In genomic region chr5:114323791-114324507, GRCm38 (mm10) we compare ENCODE assay signal across 8 mouse cellular contexts. TPM values are rescaled to one million over a fixed set of nuclear protein-coding genes. Genes with fewer than 3 reads are reported as not detected.
A peak's percentile ranks its signal among the peaks of the same experiment; 100 is the strongest.
DNase-seq lines count a peak whose midpoint lies in the region; ATAC-seq and TF ChIP-seq lines count a peak whose summit lies in the region.

No protein-coding gene starts in this region.

- H3K9ac ChIP-seq in forebrain, embryonic 16.5 days (replicated peaks; ENCODE audit: low read depth, low read length): 0 out of 2 replicates have a peak overlapping the region, but pooled peaks have one; percentile 19
- no peak overlapping the region for H3K9ac ChIP-seq in intestine, embryonic 15.5 days
- H3K9ac ChIP-seq in lung, embryonic 14.5 days: peak overlapping the region; percentile 29; the same call in 1 of the 2 replicates
- H3K9ac ChIP-seq in neural tube, embryonic 13.5 days: no peak overlapping the region

- H3K4me2 ChIP-seq in forebrain, embryonic 16.5 days (ENCODE audit: low read length): no peak overlapping the region
- H3K4me2 ChIP-seq in intestine, embryonic 15.5 days (replicated peaks): peak overlapping the region; percentile 41; the same call in 1 of the 2 replicates
- H3K4me2 ChIP-seq in lung, embryonic 14.5 days: peak overlapping the region; percentile 43
- H3K4me2 ChIP-seq in neural tube, embryonic 13.5 days: peak overlapping the region; percentile 33

- no peak overlapping the region for H3K27ac ChIP-seq in left cerebral cortex, adult 2 months
- H3K27ac ChIP-seq in forebrain, embryonic 16.5 days (ENCODE audit: low read length): no peak overlapping the region
- no peak overlapping the region for H3K27ac ChIP-seq in intestine, embryonic 15.5 days
- H3K27ac ChIP-seq in lung, embryonic 14.5 days (ENCODE audit: low read depth): no peak overlapping the region
- no peak overlapping the region for H3K27ac ChIP-seq in neural tube, embryonic 13.5 days (replicated peaks)

- TF ChIP-seq CTCF in left cerebral cortex, adult 2 months (IDR thresholded peaks at IDR 0.05): peak; percentile 50
- peak; percentile 74 for TF ChIP-seq CTCF in lung, embryonic 14.5 days (IDR thresholded peaks at IDR 0.05; ENCODE audit: low read depth)

- DNase-seq in left cerebral cortex, adult 2 months (ENCODE audit: extremely low spot score in 1 of 2, low spot score in 2 of 2): peak in 1 of 2 experiments; percentile 35
- DNase-seq in left cerebral cortex, postnatal 36 days (ENCODE audit: low spot score in 2 of 2): no peak
- DNase-seq in adipocyte (ENCODE audit: low spot score): peak; percentile 44
- DNase-seq in lung, embryonic 14.5 days: peak; percentile 86

- 0 out of 2 replicates have a peak, but pooled peaks cover 3% of the 10 kb centered on the region for H3K4me1 ChIP-seq in forebrain, embryonic 16.5 days (replicated peaks; ENCODE audit: control insufficient read depth, insufficient read depth, low read length)
- peaks cover 6% of the 10 kb centered on the region for H3K4me1 ChIP-seq in intestine, embryonic 15.5 days (replicated peaks)
- H3K4me1 ChIP-seq in lung, embryonic 14.5 days (ENCODE audit: insufficient read depth): no peaks in the 10 kb centered on the region
- H3K4me1 ChIP-seq in neural tube, embryonic 13.5 days (replicated peaks): peaks cover 13% of the 10 kb centered on the region

- no peak overlapping the region for H3K4me3 ChIP-seq in left cerebral cortex, adult 2 months
- H3K4me3 ChIP-seq in forebrain, embryonic 16.5 days (replicated peaks; ENCODE audit: low read length): no peak overlapping the region
- no peak overlapping the region for H3K4me3 ChIP-seq in intestine, embryonic 15.5 days (replicated peaks)
- H3K4me3 ChIP-seq in lung, embryonic 14.5 days (ENCODE audit: low read depth, low read length): no peak overlapping the region
- H3K4me3 ChIP-seq in neural tube, embryonic 13.5 days: no peak overlapping the region

- no peak for ATAC-seq in forebrain, embryonic 16.5 days
- ATAC-seq in intestine, embryonic 15.5 days: peak; percentile 47; the same call in 1 of the 2 replicates
- peak; percentile 44; the same call in 1 of the 2 replicates for ATAC-seq in lung, embryonic 14.5 days (ENCODE audit: insufficient read depth)
- ATAC-seq in neural tube, embryonic 13.5 days (ENCODE audit: low read depth): no peak
- no peak for ATAC-seq in erythroid progenitor cell, adult 5-6 weeks (replicated peaks; ENCODE audit: low FRiP score, poor library complexity, severe bottlenecking)

- H3K36me3 ChIP-seq in forebrain, embryonic 16.5 days (ENCODE audit: control insufficient read depth, insufficient read depth): no peaks in the 10 kb centered on the region
- H3K36me3 ChIP-seq in intestine, embryonic 15.5 days: no peaks in the 10 kb centered on the region
- H3K36me3 ChIP-seq in lung, embryonic 14.5 days (ENCODE audit: insufficient read depth): no peaks in the 10 kb centered on the region
- H3K36me3 ChIP-seq in neural tube, embryonic 13.5 days: no peaks in the 10 kb centered on the region

- no peaks in the 10 kb centered on the region; the same call in 1 of the 2 replicates for H3K27me3 ChIP-seq in forebrain, embryonic 16.5 days (replicated peaks; ENCODE audit: control insufficient read depth, insufficient read depth, low read length)
- H3K27me3 ChIP-seq in intestine, embryonic 15.5 days (replicated peaks): no peaks in the 10 kb centered on the region
- no peaks in the 10 kb centered on the region for H3K27me3 ChIP-seq in lung, embryonic 14.5 days (ENCODE audit: insufficient read depth, low read length)
- no peaks in the 10 kb centered on the region for H3K27me3 ChIP-seq in neural tube, embryonic 13.5 days

- 23% methylated on average over 16 of the region's 16 CpGs for WGBS in forebrain, embryonic 16.5 days
- WGBS in intestine, embryonic 15.5 days: 20% methylated on average over 16 of the region's 16 CpGs
- WGBS in lung, embryonic 14.5 days: 19% methylated on average over 16 of the region's 16 CpGs
- WGBS in neural tube, embryonic 13.5 days: 21% methylated on average over 16 of the region's 16 CpGs

- intact Hi-C loops in left cerebral cortex, adult 2 months (cut with DNase I): no loop called here
- intact Hi-C loops in left cerebral cortex, postnatal 36 days (cut with DNase I): no loop called here

- no peaks in the 10 kb centered on the region for H3K9me3 ChIP-seq in forebrain, embryonic 16.5 days (ENCODE audit: control insufficient read depth, low read length)
- H3K9me3 ChIP-seq in intestine, embryonic 15.5 days: no peaks in the 10 kb centered on the region
- no peaks in the 10 kb centered on the region for H3K9me3 ChIP-seq in lung, embryonic 14.5 days (ENCODE audit: low read depth, low read length)
- H3K9me3 ChIP-seq in neural tube, embryonic 13.5 days: no peaks in the 10 kb centered on the region

RNA-seq across cellular contexts. Expression of gene Myo1h, which starts 35.0 kb away (rescaled TPM):
- 1 to 10 TPM; 1.6 to 2.6 TPM for total RNA-seq in left cerebral cortex, adult 2 months (2021)
- 1 to 10 TPM; 1.7 to 2.5 TPM for total RNA-seq in left cerebral cortex, postnatal 36 days (2021)
- 0.65 and 0.91 TPM in 2 replicates for polyA plus RNA-seq in forebrain, embryonic 16.5 days (2015; fragmentation: Nextera tagmentation; extraction: Ambion mirVana)
- polyA plus RNA-seq in intestine, embryonic 15.5 days (2015; fragmentation: Nextera tagmentation; extraction: Ambion mirVana): 3.4 and 3.9 TPM in 2 replicates
- polyA plus RNA-seq in lung, embryonic 14.5 days (2014; fragmentation: Nextera tagmentation; extraction: Ambion mirVana): 2.5 and 2.8 TPM in 2 replicates
- polyA plus RNA-seq in neural tube, embryonic 13.5 days (2015; fragmentation: Nextera tagmentation; extraction: Ambion mirVana): 0.38 and 0.59 TPM in 2 replicates
- total RNA-seq in erythroid progenitor cell, adult 5-6 weeks (2015; ENCODE audit: low replicate concordance): not detected in 2 replicates
- total RNA-seq in erythroid progenitor cell, adult 5-6 weeks (2017; ENCODE audit: low replicate concordance): not detected in 2 replicates

RNA-seq across cellular contexts. Expression of gene Foxn4, which starts 50.3 kb away (rescaled TPM):
- total RNA-seq in left cerebral cortex, adult 2 months (2021): not detected
- total RNA-seq in left cerebral cortex, postnatal 36 days (2021): not detected
- 0.24 and 0.68 TPM in 2 replicates for polyA plus RNA-seq in forebrain, embryonic 16.5 days (2015; fragmentation: Nextera tagmentation; extraction: Ambion mirVana)
- polyA plus RNA-seq in intestine, embryonic 15.5 days (2015; fragmentation: Nextera tagmentation; extraction: Ambion mirVana): not detected in 2 replicates
- polyA plus RNA-seq in lung, embryonic 14.5 days (2014; fragmentation: Nextera tagmentation; extraction: Ambion mirVana): 0.16 and 0.22 TPM in 2 replicates
- polyA plus RNA-seq in neural tube, embryonic 13.5 days (2015; fragmentation: Nextera tagmentation; extraction: Ambion mirVana): 0.25 and 0.32 TPM in 2 replicates
- total RNA-seq in erythroid progenitor cell, adult 5-6 weeks (2015; ENCODE audit: low replicate concordance): not detected in 2 replicates
- not detected in 2 replicates for total RNA-seq in erythroid progenitor cell, adult 5-6 weeks (2017; ENCODE audit: low replicate concordance)

RNA-seq across cellular contexts. Expression of gene Kctd10, which starts 56.4 kb away (rescaled TPM):
- 10 to 100 TPM; 56.8 to 58.8 TPM for total RNA-seq in left cerebral cortex, adult 2 months (2021)
- total RNA-seq in left cerebral cortex, postnatal 36 days (2021): 10 to 100 TPM; 48.7 to 53.0 TPM
- polyA plus RNA-seq in forebrain, embryonic 16.5 days (2015; fragmentation: Nextera tagmentation; extraction: Ambion mirVana): 90.4 and 98.5 TPM in 2 replicates
- polyA plus RNA-seq in intestine, embryonic 15.5 days (2015; fragmentation: Nextera tagmentation; extraction: Ambion mirVana): 116 and 119 TPM in 2 replicates
- polyA plus RNA-seq in lung, embryonic 14.5 days (2014; fragmentation: Nextera tagmentation; extraction: Ambion mirVana): 140 and 144 TPM in 2 replicates
- 73.0 and 82.3 TPM in 2 replicates for polyA plus RNA-seq in neural tube, embryonic 13.5 days (2015; fragmentation: Nextera tagmentation; extraction: Ambion mirVana)
- total RNA-seq in erythroid progenitor cell, adult 5-6 weeks (2015; ENCODE audit: low replicate concordance): 5.0 and 10.5 TPM in 2 replicates
- 11.4 and 12.7 TPM in 2 replicates for total RNA-seq in erythroid progenitor cell, adult 5-6 weeks (2017; ENCODE audit: low replicate concordance)

RNA-seq across cellular contexts. Expression of gene Ube3b, which starts 56.5 kb away (rescaled TPM):
- total RNA-seq in left cerebral cortex, adult 2 months (2021): 10 to 100 TPM; 79.6 to 83.8 TPM
- total RNA-seq in left cerebral cortex, postnatal 36 days (2021): 10 to 100 TPM; 81.6 to 88.1 TPM
- polyA plus RNA-seq in forebrain, embryonic 16.5 days (2015; fragmentation: Nextera tagmentation; extraction: Ambion mirVana): 44.9 and 47.5 TPM in 2 replicates
- 35.7 and 39.3 TPM in 2 replicates for polyA plus RNA-seq in intestine, embryonic 15.5 days (2015; fragmentation: Nextera tagmentation; extraction: Ambion mirVana)
- polyA plus RNA-seq in lung, embryonic 14.5 days (2014; fragmentation: Nextera tagmentation; extraction: Ambion mirVana): 56.3 and 59.3 TPM in 2 replicates
- 40.3 and 42.5 TPM in 2 replicates for polyA plus RNA-seq in neural tube, embryonic 13.5 days (2015; fragmentation: Nextera tagmentation; extraction: Ambion mirVana)
- 19.3 and 27.0 TPM in 2 replicates for total RNA-seq in erythroid progenitor cell, adult 5-6 weeks (2015; ENCODE audit: low replicate concordance)
- total RNA-seq in erythroid progenitor cell, adult 5-6 weeks (2017; ENCODE audit: low replicate concordance): 12.9 and 21.7 TPM in 2 replicates

Comparison
In these comparisons a context has a peak if more than half of its experiments do, and no peak if none do; other contexts are left out.
1. DNase-seq: peak in adipocyte (single experiment) and lung, embryonic 14.5 days (single experiment); none in left cerebral cortex, postnatal 36 days (0 of 2).
2. ATAC-seq: peak in intestine, embryonic 15.5 days (single experiment) and lung, embryonic 14.5 days (single experiment); none in forebrain, embryonic 16.5 days (single experiment), neural tube, embryonic 13.5 days (single experiment) and erythroid progenitor cell, adult 5-6 weeks (single experiment).
3. H3K9ac ChIP-seq: peak in forebrain, embryonic 16.5 days (single experiment) and lung, embryonic 14.5 days (single experiment); none in intestine, embryonic 15.5 days (single experiment) and neural tube, embryonic 13.5 days (single experiment).